Mouse (Mus musculus): ENCODE results near the gene H2-M10.4. TPM values are rescaled to one million over a fixed set of nuclear protein-coding genes. Genes with fewer than 3 reads are reported as not detected.
"Not testable (repeated sequence)": the region's sequence is repeated elsewhere in the genome, so short reads cannot be mapped to it uniquely, and the experiment has no call there.

Gene H2-M10.4
- not detected in 2 replicates for polyA plus RNA-seq (2014; fragmentation: Nextera tagmentation; extraction: Ambion mirVana)

DNA sequence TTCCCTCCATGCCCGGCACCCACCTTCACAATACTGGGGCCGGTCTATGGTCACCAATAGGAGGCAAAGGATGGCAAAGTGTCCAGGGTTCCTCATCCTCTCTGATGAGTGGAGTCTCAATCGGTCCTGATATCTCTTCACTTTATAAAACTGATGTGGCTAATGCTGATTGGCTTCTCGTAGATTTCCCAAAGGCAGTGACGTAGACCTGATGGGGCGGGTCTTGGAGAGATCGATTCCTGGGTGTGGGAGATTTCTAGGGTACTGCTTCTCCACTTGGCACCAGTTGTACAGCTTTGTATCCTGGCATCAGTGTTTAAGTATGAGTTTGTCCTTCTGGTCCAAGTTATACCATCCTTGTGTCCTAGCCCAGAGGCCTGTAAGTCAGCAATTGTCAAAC is at the start of gene H2-M10.4:
H2-M10.4 (minus strand) TSS at position 101 of the 400 bp plus-strand sequence.
- WGBS = 94% methylated on average over 7 of the region's 7 CpGs

DNA sequence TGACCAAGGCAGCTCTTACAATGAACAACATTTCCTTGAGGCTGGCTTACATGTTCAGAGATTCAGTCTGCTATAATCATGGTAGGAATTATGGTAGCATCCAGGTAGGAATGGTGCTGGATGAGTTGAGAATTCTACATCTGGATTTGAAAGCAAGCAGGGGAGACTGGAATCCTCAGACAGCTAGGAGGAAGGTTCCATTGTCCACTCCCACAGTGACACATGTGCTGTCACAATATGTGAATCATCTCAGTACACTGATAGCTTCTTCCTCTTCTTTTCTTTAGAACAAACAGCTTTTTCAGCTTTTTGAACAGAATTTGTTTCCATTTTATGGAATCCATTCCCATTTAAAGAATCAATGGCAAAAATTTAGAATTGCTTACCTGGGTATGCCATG is 41.8 kb upstream of the H2-M10.4 start:
- Histone ChIP-seq H3K4me2 (ENCODE audit: low read length) (no peak overlapping the region), H3K4me3 (ENCODE audit: low read depth, low read length) (no peak overlapping the region), H3K9me3 (replicated peaks; ENCODE audit: control insufficient read depth, low read length) (no peaks in the 10 kb centered on the region), H3K4me1 (ENCODE audit: control insufficient read depth, insufficient read depth, low read length) (no peaks in the 10 kb centered on the region), H3K36me3 (ENCODE audit: control insufficient read depth, insufficient read depth, low read length) (no peaks in the 10 kb centered on the region), H3K27ac (ENCODE audit: low read depth, low read length) (no peak overlapping the region), H3K9ac (ENCODE audit: low read length) (no peak overlapping the region), H3K27me3 (replicated peaks; ENCODE audit: control insufficient read depth, insufficient read depth, low read length) (no peaks in the 10 kb centered on the region)
- DNase-seq (ENCODE audit: low spot score) = no peak
- ATAC-seq = no peak

More for the DNA sequence above, at the start of gene H2-M10.4:
- no peaks in the 10 kb centered on the region for H3K27me3 ChIP-seq (replicated peaks; ENCODE audit: control insufficient read depth, insufficient read depth, low read length)
- DNase-seq (ENCODE audit: low spot score) (no peak), ATAC-seq (no peak)
- H3K27ac ChIP-seq (ENCODE audit: low read depth, low read length) = no peak within 1 kb of the TSS
- no peak within 1 kb of the TSS for H3K9ac ChIP-seq (ENCODE audit: low read length)
- H3K9me3 ChIP-seq (replicated peaks; ENCODE audit: control insufficient read depth, low read length) = no peaks in the 10 kb centered on the region
- no peaks in the 10 kb centered on the region for H3K36me3 ChIP-seq (ENCODE audit: control insufficient read depth, insufficient read depth, low read length)
- no peaks in the 10 kb centered on the region for H3K4me1 ChIP-seq (ENCODE audit: control insufficient read depth, insufficient read depth, low read length)
- no peak within 1 kb of the TSS for H3K4me2 ChIP-seq (ENCODE audit: low read length)
- H3K4me3 ChIP-seq (ENCODE audit: low read depth, low read length) = no peak within 1 kb of the TSS

DNA sequence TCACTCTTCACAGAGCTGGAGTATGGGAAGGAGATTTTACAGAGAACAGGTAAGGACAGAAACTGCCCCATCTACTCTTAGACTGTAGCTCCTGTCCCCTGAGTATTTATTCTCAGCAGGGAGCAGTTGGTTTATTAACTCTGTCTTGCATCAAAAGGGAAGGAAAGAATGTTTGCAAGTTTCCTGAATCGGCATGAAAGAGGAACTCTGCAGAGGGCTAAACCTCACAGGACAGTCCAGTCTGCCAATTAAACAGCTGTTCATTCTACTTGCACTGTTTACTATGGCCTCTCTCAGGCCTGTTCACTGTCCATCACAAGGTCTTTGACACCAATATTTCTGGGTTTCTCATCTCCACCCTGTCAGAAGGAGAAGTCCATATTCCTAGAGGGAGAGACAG is 38.3 kb upstream of the H2-M10.4 start:
- no peaks in the 10 kb centered on the region for H3K27me3 ChIP-seq (replicated peaks; ENCODE audit: control insufficient read depth, insufficient read depth, low read length)
- no peaks in the 10 kb centered on the region for H3K4me1 ChIP-seq (ENCODE audit: control insufficient read depth, insufficient read depth, low read length)
- WGBS = 50% methylated on average over 1 of the region's 1 CpGs
- no peaks in the 10 kb centered on the region for H3K9me3 ChIP-seq (replicated peaks; ENCODE audit: control insufficient read depth, low read length)
- H3K4me3 ChIP-seq (ENCODE audit: low read depth, low read length) = no peak overlapping the region
- H3K36me3 ChIP-seq (ENCODE audit: control insufficient read depth, insufficient read depth, low read length) = no peaks in the 10 kb centered on the region
- no peak overlapping the region for H3K4me2 ChIP-seq (ENCODE audit: low read length)
- DNase-seq (ENCODE audit: low spot score) (no peak), ATAC-seq (no peak)
- H3K9ac ChIP-seq (ENCODE audit: low read length) = no peak overlapping the region
- no peak overlapping the region for H3K27ac ChIP-seq (ENCODE audit: low read depth, low read length)

DNA sequence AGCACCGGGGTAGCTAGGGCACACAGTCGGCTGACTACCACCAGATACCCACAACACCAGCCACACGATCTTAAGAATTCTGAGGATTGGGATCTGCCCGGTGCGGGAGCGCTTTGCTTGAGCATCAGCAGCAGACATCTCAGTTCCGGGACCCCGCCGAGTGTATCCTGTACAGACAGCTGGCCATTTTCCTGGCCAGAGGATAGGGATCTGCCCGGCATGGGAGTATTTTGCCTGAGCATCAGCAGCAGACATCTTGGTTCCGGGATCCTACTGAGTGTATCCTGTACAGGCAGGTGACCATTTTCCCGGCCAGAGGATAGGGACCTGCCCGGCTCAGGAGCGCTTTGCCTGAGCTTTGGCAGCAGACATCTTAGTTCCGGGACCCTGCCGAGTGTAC is 26.0 kb upstream of the H2-M10.4 start:
- not testable (repeated sequence) for H3K4me2 ChIP-seq (ENCODE audit: low read length); H3K9me3 ChIP-seq (replicated peaks; ENCODE audit: control insufficient read depth, low read length); DNase-seq (ENCODE audit: low spot score); H3K27ac ChIP-seq (ENCODE audit: low read depth, low read length); H3K27me3 ChIP-seq (replicated peaks; ENCODE audit: control insufficient read depth, insufficient read depth, low read length); H3K9ac ChIP-seq (ENCODE audit: low read length); H3K4me1 ChIP-seq (ENCODE audit: control insufficient read depth, insufficient read depth, low read length); ATAC-seq; H3K4me3 ChIP-seq (ENCODE audit: low read depth, low read length); H3K36me3 ChIP-seq (ENCODE audit: control insufficient read depth, insufficient read depth, low read length)
- WGBS = 95% methylated on average over 15 of the region's 16 CpGs

DNA sequence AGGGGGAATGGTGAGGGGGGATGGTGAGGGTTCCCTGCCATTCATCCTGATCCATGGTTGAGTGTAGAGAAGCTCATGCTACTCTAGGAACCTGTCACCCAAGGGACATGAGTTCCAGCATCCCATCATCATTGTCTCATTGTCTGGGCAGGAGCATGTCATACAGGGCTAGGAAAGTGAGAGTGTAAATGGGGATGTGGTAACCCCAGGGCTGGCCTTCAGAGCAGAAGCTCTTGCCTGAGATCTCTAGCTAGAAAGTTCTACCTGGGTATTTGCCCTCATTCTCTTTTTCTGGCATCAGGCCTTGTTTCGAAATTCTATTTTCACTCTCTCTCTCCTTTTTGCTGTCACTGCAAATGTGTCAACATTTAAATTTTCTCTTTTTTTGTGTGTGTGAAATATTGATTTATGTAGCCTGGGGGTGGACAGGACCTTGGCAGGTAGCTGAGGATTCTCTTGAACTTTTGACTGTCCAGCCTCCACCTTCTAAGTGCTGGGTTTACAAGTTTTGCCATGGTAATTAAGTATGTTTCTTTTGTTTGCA is 24.6 kb upstream of the H2-M10.4 start:
- Histone ChIP-seq H3K4me2 (ENCODE audit: low read length) (no peak overlapping the region), H3K4me1 (ENCODE audit: control insufficient read depth, insufficient read depth, low read length) (no peaks in the 10 kb centered on the region), H3K27me3 (replicated peaks; ENCODE audit: control insufficient read depth, insufficient read depth, low read length) (no peaks in the 10 kb centered on the region), H3K9me3 (replicated peaks; ENCODE audit: control insufficient read depth, low read length) (no peaks in the 10 kb centered on the region), H3K27ac (ENCODE audit: low read depth, low read length) (no peak overlapping the region), H3K4me3 (ENCODE audit: low read depth, low read length) (no peak overlapping the region), H3K36me3 (ENCODE audit: control insufficient read depth, insufficient read depth, low read length) (no peaks in the 10 kb centered on the region), H3K9ac (ENCODE audit: low read length) (no peak overlapping the region)
- 70% methylated on average over 1 of the region's 1 CpGs for WGBS
- ATAC-seq (no peak), DNase-seq (ENCODE audit: low spot score) (no peak)

DNA sequence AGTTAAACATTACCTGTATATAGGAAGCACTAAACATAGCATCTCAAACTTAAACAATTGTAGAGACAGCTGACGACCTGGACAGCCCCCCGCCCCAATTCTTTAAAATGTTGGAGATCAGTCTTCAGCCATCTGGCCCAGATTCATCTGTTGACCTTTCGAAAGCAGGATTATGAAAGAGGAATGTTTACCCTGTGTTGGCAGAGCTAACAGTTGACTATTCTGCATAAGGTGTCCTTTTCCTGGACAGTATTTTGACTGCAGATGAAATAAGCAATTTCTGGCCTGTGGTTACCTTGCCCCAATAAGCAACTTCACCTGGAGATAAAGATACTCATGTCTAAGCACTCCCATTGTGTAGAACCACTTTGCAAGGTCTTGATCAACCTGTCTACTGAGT is 21.7 kb upstream of the H2-M10.4 start:
- no peaks in the 10 kb centered on the region for H3K36me3 ChIP-seq (ENCODE audit: control insufficient read depth, insufficient read depth, low read length)
- no peak overlapping the region for H3K27ac ChIP-seq (ENCODE audit: low read depth, low read length)
- no peak overlapping the region for H3K4me3 ChIP-seq (ENCODE audit: low read depth, low read length)
- H3K9ac ChIP-seq (ENCODE audit: low read length) = no peak overlapping the region
- ATAC-seq (no peak), DNase-seq (ENCODE audit: low spot score) (no peak)
- no peaks in the 10 kb centered on the region for H3K9me3 ChIP-seq (replicated peaks; ENCODE audit: control insufficient read depth, low read length)
- no peaks in the 10 kb centered on the region for H3K4me1 ChIP-seq (ENCODE audit: control insufficient read depth, insufficient read depth, low read length)
- no peaks in the 10 kb centered on the region for H3K27me3 ChIP-seq (replicated peaks; ENCODE audit: control insufficient read depth, insufficient read depth, low read length)
- no peak overlapping the region for H3K4me2 ChIP-seq (ENCODE audit: low read length)
- 77% methylated on average over 3 of the region's 3 CpGs for WGBS

DNA sequence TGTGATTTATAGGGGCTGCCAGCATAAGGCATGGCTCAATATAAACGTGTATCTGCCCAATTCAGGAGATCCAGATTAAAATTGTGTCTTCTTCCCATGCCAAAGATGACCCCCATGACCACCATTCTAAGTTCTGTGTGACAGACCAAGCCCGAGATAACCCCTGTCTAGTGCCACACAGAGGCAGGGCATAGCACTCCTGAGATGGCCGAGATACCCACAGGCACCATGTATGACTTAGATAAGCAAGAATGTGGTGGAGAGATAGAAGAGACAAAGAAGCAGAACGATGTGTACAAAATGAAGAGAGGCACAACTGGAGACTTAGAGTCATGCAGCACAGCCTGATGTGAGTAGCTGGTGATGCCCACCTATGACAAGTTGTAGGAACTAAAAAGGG is 5.9 kb downstream of the H2-M10.4 start:
- H3K27me3 ChIP-seq (replicated peaks; ENCODE audit: control insufficient read depth, insufficient read depth, low read length) = no peaks in the 10 kb centered on the region
- no peak for ATAC-seq
- H3K9me3 ChIP-seq (replicated peaks; ENCODE audit: control insufficient read depth, low read length) = no peaks in the 10 kb centered on the region
- H3K36me3 ChIP-seq (ENCODE audit: control insufficient read depth, insufficient read depth, low read length) = no peaks in the 10 kb centered on the region
- H3K4me3 ChIP-seq (ENCODE audit: low read depth, low read length) = no peak overlapping the region
- no peak overlapping the region for H3K27ac ChIP-seq (ENCODE audit: low read depth, low read length)
- H3K4me2 ChIP-seq (ENCODE audit: low read length) = no peak overlapping the region
- no peak overlapping the region for H3K9ac ChIP-seq (ENCODE audit: low read length)
- no peaks in the 10 kb centered on the region for H3K4me1 ChIP-seq (ENCODE audit: control insufficient read depth, insufficient read depth, low read length)
- DNase-seq (ENCODE audit: low spot score) = no peak
- 78% methylated on average over 4 of the region's 4 CpGs for WGBS

DNA sequence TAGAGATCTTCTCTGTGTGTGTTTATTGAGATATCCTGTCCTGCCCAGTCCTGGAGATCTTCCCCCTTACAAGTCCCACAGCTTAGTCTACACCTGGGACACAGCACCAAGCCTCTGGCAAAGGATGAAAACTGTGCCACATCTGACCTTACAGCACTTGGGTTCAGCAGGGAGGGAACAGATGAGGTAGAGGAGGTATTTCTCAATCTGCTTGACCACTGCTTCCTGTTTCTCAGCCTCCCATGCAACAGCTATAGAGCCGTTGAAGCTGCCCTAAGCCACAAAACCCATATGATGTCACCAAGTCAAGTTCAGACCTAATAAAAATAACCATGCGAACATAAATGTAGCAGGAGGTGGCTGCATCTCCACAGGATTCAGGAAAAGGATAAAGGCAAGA is 30.7 kb downstream of the H2-M10.4 start:
- no peaks in the 10 kb centered on the region for H3K36me3 ChIP-seq (ENCODE audit: control insufficient read depth, insufficient read depth, low read length)
- ATAC-seq = no peak
- H3K4me2 ChIP-seq (ENCODE audit: low read length) = no peak overlapping the region
- H3K4me1 ChIP-seq (ENCODE audit: control insufficient read depth, insufficient read depth, low read length) = no peaks in the 10 kb centered on the region
- DNase-seq (ENCODE audit: low spot score) = no peak
- H3K4me3 ChIP-seq (ENCODE audit: low read depth, low read length) = no peak overlapping the region
- no peaks in the 10 kb centered on the region for H3K9me3 ChIP-seq (replicated peaks; ENCODE audit: control insufficient read depth, low read length)
- H3K27ac ChIP-seq (ENCODE audit: low read depth, low read length) = no peak overlapping the region
- H3K9ac ChIP-seq (ENCODE audit: low read length) = no peak overlapping the region
- H3K27me3 ChIP-seq (replicated peaks; ENCODE audit: control insufficient read depth, insufficient read depth, low read length) = no peaks in the 10 kb centered on the region
- 82% methylated on average over 2 of the region's 2 CpGs for WGBS

DNA sequence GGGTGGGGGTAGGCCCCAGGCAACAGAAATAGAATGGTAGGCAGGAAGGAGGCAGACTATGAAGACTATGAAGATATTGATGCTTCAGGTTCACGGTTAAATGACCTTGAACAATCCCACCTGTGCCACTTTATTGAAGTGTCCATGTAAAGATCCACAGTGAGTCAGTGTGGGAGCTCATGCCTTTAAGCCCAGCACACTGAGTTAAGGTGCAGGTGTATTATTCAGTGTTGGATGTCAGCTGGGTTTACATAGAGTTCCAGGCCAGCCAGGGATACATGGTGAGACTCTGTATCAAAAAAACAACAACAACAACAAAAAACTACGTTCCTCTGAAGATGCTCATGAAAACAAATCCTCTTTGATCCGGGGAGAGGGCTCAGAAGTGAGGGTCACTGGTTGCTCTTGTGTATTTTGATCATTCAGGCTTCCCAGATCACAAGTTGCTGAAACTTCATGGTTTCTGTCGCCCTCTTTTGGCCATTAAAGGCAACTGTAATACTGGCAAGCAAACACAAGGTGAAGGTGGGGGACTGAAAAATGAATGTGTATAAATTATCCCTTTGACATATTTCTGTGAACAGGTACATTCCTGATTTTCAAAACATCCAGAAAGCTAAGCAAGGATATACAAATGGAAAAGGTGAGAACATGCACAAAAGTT is 43.9 kb downstream of the H2-M10.4 start:
- Histone ChIP-seq H3K9ac (ENCODE audit: low read length) (no peak overlapping the region), H3K36me3 (ENCODE audit: control insufficient read depth, insufficient read depth, low read length) (no peaks in the 10 kb centered on the region), H3K27ac (ENCODE audit: low read depth, low read length) (no peak overlapping the region), H3K4me3 (ENCODE audit: low read depth, low read length) (no peak overlapping the region), H3K4me1 (ENCODE audit: control insufficient read depth, insufficient read depth, low read length) (no peaks in the 10 kb centered on the region), H3K9me3 (replicated peaks; ENCODE audit: control insufficient read depth, low read length) (no peaks in the 10 kb centered on the region), H3K27me3 (replicated peaks; ENCODE audit: control insufficient read depth, insufficient read depth, low read length) (no peaks in the 10 kb centered on the region), H3K4me2 (ENCODE audit: low read length) (no peak overlapping the region)
- DNase-seq (ENCODE audit: low spot score) (peak; percentile 81), ATAC-seq (0 out of 2 replicates have a peak, but pooled peaks have one; percentile 15)
- WGBS = 23% methylated on average over 4 of the region's 4 CpGs

Measured in forebrain, embryonic 14.5 days (tissue).